ENCODE assay signal across 15 mouse cellular contexts in the genomic region with DNA sequence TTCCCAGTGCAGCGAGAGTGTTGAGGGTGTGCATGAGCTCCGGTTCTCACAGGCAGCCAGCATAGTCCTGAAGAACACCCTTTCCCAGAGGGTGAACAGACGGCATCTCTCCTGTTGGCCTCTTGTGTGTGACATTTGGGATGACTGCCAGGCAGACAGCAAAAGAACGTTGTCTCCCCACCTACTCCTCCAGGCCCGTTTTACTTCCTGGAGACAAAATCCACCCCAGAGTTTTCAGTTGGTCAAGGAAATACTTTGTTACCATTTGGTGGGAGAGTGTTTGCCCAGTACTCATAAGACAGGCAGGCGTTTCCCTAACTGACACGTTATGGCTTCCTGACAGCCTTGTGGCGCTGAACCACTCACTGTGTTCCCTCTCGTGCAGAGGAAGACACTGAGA. TPM values are rescaled to one million over a fixed set of nuclear protein-coding genes. Genes with fewer than 3 reads are reported as not detected.
DNase-seq lines count a peak whose midpoint lies in the region; ATAC-seq lines count a peak whose summit lies in the region.
"Had no signal": no experiment of that assay in that cellular context is flagged by ENCODE, and none has a peak within 500 bp of the region (broad histone marks: within the 10 kb centered on the region; RNA-seq: fewer than 3 reads in every experiment).

No protein-coding gene starts in this region.

- H3K4me1 ChIP-seq in hindbrain, embryonic 16.5 days (ENCODE audit: control insufficient read depth, insufficient read depth, low read depth, low read length), result peaks cover 18% of the 10 kb centered on the region

- H3K9me3 ChIP-seq in hindbrain, embryonic 16.5 days (ENCODE audit: control insufficient read depth, low read length), result no peaks in the 10 kb centered on the region
- H3K9me3 ChIP-seq: embryonic facial prominence, embryonic 13.5 days; forebrain, embryonic 10.5 days; hindbrain, embryonic 13.5 days had no signal

- no peak overlapping the region for H3K27ac ChIP-seq in hindbrain, embryonic 16.5 days (ENCODE audit: low read depth, low read length)
- H3K27ac ChIP-seq: embryonic facial prominence, embryonic 13.5 days; forebrain, embryonic 10.5 days; hindbrain, embryonic 13.5 days; liver, embryonic 14.5 days had no signal

- DNase-seq in cerebellum, postnatal 10 days, result peak; percentile 47 to 56
- DNase-seq in kidney, adult 9 months, result peak; percentile 60
- DNase-seq in kidney, postnatal 10 days, result no peak
- peak; percentile 42 for DNase-seq in lung, postnatal 10 days
- DNase-seq in testis, postnatal 10 days (ENCODE audit: low spot score), result peak; percentile 61
- no peak for DNase-seq in urinary bladder, postnatal 10 days (ENCODE audit: low spot score)
- DNase-seq: left cerebral cortex, postnatal 4 days; thymus, postnatal 36 days had no signal

- H3K4me3 ChIP-seq in hindbrain, embryonic 16.5 days (ENCODE audit: low read length), result no peak overlapping the region
- H3K4me3 ChIP-seq: embryonic facial prominence, embryonic 13.5 days; forebrain, embryonic 10.5 days; hindbrain, embryonic 13.5 days had no signal

- H3K27me3 ChIP-seq in hindbrain, embryonic 16.5 days (replicated peaks; ENCODE audit: control insufficient read depth, insufficient read depth, low read length), result peaks cover 2% of the 10 kb centered on the region; the same call in 1 of the 2 replicates
- H3K27me3 ChIP-seq: embryonic facial prominence, embryonic 13.5 days had no signal

- no peaks in the 10 kb centered on the region for H3K36me3 ChIP-seq in hindbrain, embryonic 16.5 days (ENCODE audit: control insufficient read depth, insufficient read depth, low read length)
- H3K36me3 ChIP-seq: embryonic facial prominence, embryonic 13.5 days; forebrain, embryonic 10.5 days; hindbrain, embryonic 13.5 days had no signal

- 62% methylated on average over 9 of the region's 9 CpGs for WGBS in hindbrain, embryonic 16.5 days

- no peak overlapping the region for H3K9ac ChIP-seq in hindbrain, embryonic 16.5 days (ENCODE audit: low read depth, low read length)
- H3K9ac ChIP-seq: embryonic facial prominence, embryonic 13.5 days; hindbrain, embryonic 13.5 days; liver, embryonic 14.5 days had no signal

- ATAC-seq in cerebellum, adult (ENCODE audit: insufficient number of reproducible peaks, low FRiP score, low TSS enrichment), result no peak
- no peak for ATAC-seq in hindbrain, embryonic 16.5 days

- H3K4me2 ChIP-seq in hindbrain, embryonic 16.5 days (ENCODE audit: low read length), result no peak overlapping the region
- H3K4me2 ChIP-seq: embryonic facial prominence, embryonic 13.5 days; hindbrain, embryonic 13.5 days; midbrain, embryonic 11.5 days had no signal

RNA-seq across cellular contexts. Expression of gene Rnf186, which starts 2.8 kb away (rescaled TPM):
- not detected in 2 replicates for polyA plus RNA-seq in hindbrain, embryonic 16.5 days (2015; fragmentation: Nextera tagmentation; extraction: Ambion mirVana)
- polyA plus RNA-seq: embryonic facial prominence, embryonic 13.5 days; forebrain, embryonic 10.5 days; hindbrain, embryonic 13.5 days; midbrain, embryonic 11.5 days had no signal

RNA-seq across cellular contexts. Expression of gene Tmco4, which starts 3.0 kb away (rescaled TPM):
- 1.3 and 1.8 TPM in 2 replicates for polyA plus RNA-seq in hindbrain, embryonic 16.5 days (2015; fragmentation: Nextera tagmentation; extraction: Ambion mirVana)

RNA-seq across cellular contexts. Expression of gene Otud3, which starts 56.0 kb away (rescaled TPM):
- 2.4 and 3.1 TPM in 2 replicates for polyA plus RNA-seq in hindbrain, embryonic 16.5 days (2015; fragmentation: Nextera tagmentation; extraction: Ambion mirVana)

Comparison
In these comparisons a context has a peak if more than half of its experiments do, and no peak if none do; other contexts are left out.
1. DNase-seq: peak in cerebellum, postnatal 10 days (2 of 2), kidney, adult 9 months (single experiment), lung, postnatal 10 days (single experiment) and testis, postnatal 10 days (single experiment); none in kidney, postnatal 10 days (single experiment) and urinary bladder, postnatal 10 days (single experiment).